ENCODE assay signal across 7 mouse cellular contexts in the genomic region with DNA sequence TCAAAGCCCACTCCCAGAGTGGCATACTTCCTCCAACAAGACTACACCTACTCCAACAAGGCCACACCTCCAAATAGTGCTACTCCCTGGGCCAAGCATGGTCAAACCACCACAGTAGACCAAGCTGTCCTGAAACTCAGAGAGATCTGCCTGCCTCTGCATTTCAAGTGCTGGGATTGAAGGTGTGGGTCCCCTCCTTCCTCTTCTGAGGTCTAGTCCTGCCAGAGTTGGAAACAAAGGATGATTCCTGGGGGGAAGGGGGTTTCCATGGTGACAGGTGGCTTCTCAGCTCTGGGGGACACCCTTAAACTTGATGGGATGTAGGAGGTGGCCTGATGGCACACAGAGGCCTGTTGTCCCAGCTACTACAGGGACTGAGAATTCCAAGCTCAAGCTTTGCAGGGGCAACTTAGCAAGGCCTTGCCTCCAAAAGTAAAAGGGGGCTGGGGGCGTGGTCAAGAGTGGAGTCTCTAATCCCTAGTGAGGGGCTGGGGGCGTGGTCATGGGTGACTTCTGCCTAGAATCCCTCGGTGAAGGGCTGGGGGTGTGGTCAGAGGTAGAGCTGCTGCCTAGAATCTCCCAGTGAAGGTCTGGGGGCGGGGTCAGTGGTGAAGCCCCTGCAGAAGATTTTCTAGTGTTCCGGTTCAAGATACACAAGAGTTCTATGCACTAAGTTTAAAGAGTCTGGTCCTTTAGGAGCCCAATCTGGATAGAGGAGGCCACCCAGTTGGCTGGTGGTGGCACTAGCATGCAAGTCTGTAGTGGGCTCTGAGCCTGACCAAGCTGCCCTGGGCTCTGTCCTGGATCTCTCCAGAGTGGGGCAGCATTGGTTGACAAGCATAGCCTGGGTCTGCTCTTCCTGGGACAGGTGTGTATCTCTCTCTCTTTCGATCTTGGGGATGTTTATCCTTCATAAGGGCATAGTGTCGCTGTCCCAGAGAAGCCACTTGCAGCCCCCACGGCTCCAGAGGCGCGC. TPM values are rescaled to one million over a fixed set of nuclear protein-coding genes. Genes with fewer than 3 reads are reported as not detected.
DNase-seq lines count a peak whose midpoint lies in the region; ATAC-seq and TF ChIP-seq lines count a peak whose summit lies in the region.

A gene (plus strand): TSS at position 481 of the 976 bp plus-strand sequence.

- no peak for ATAC-seq in lung, postnatal 0 days
- no peak for ATAC-seq in forebrain, embryonic 13.5 days
- no peak for ATAC-seq in neural tube, embryonic 12.5 days (ENCODE audit: low FRiP score, low read depth)

- TF ChIP-seq CTCF in lung, postnatal 0 days (IDR thresholded peaks at IDR 0.05) = no peak
- TF ChIP-seq CTCF in bone marrow macrophage, adult 2 months (IDR thresholded peaks at IDR 0.05; ENCODE audit: low read depth, low read length) = no peak

- no peak for TF ChIP-seq EP300 in lung, postnatal 0 days (IDR thresholded peaks at IDR 0.05)

- no peaks in the 10 kb centered on the region for H3K36me3 ChIP-seq in lung, postnatal 0 days (ENCODE audit: insufficient read depth, low read length)
- H3K36me3 ChIP-seq in forebrain, embryonic 13.5 days (ENCODE audit: poor library complexity, severe bottlenecking) = no peaks in the 10 kb centered on the region
- H3K36me3 ChIP-seq in neural tube, embryonic 12.5 days = no peaks in the 10 kb centered on the region

- H3K27ac ChIP-seq in lung, postnatal 0 days (ENCODE audit: low read length) = no peak within 1 kb of the TSS
- no peak within 1 kb of the TSS for H3K27ac ChIP-seq in bone marrow macrophage, adult 2 months (ENCODE audit: insufficient read depth, low read depth, low read length)
- no peak within 1 kb of the TSS; the same call in 1 of the 2 replicates for H3K27ac ChIP-seq in forebrain, embryonic 13.5 days
- no peak within 1 kb of the TSS for H3K27ac ChIP-seq in neural tube, embryonic 12.5 days

- no peaks in the 10 kb centered on the region for H3K9me3 ChIP-seq in lung, postnatal 0 days (ENCODE audit: low read length)
- H3K9me3 ChIP-seq in forebrain, embryonic 13.5 days (replicated peaks) = no peaks in the 10 kb centered on the region
- no peaks in the 10 kb centered on the region for H3K9me3 ChIP-seq in neural tube, embryonic 12.5 days

- H3K27me3 ChIP-seq in lung, postnatal 0 days (replicated peaks; ENCODE audit: insufficient read depth, low read length) = no peaks in the 10 kb centered on the region; the same call in 1 of the 2 replicates
- peaks cover 74% of the 10 kb centered on the region for H3K27me3 ChIP-seq in forebrain, embryonic 13.5 days
- peaks cover 69% of the 10 kb centered on the region for H3K27me3 ChIP-seq in neural tube, embryonic 12.5 days (replicated peaks)

- peaks cover 25% of the 10 kb centered on the region for H3K4me1 ChIP-seq in lung, postnatal 0 days (ENCODE audit: insufficient read depth, low read depth, low read length)
- H3K4me1 ChIP-seq in bone marrow macrophage, adult 2 months (ENCODE audit: control insufficient read depth, insufficient read depth, low read length) = peaks cover 5% of the 10 kb centered on the region; the same call in 1 of the 2 replicates
- H3K4me1 ChIP-seq in forebrain, embryonic 13.5 days = peaks cover 54% of the 10 kb centered on the region
- H3K4me1 ChIP-seq in neural tube, embryonic 12.5 days = peaks cover 49% of the 10 kb centered on the region

- peak; percentile 16 for DNase-seq in lung, postnatal 0 days (ENCODE audit: low spot score)
- DNase-seq in lung, postnatal 4 days = no peak
- DNase-seq in left cerebral cortex, adult 8-10 months (ENCODE audit: low spot score in 2 of 2) = no peak
- DNase-seq in MN1 (ENCODE audit: low spot score) = no peak

- H3K4me3 ChIP-seq in lung, postnatal 0 days (ENCODE audit: low read depth, low read length) = peak within 1 kb of the TSS; percentile 57
- peak within 1 kb of the TSS; percentile 61 for H3K4me3 ChIP-seq in bone marrow macrophage, adult 2 months (ENCODE audit: insufficient read depth, low read length)
- H3K4me3 ChIP-seq in forebrain, embryonic 13.5 days = peak within 1 kb of the TSS; percentile 61
- H3K4me3 ChIP-seq in neural tube, embryonic 12.5 days = peak within 1 kb of the TSS; percentile 47

- TF ChIP-seq POLR2A in bone marrow macrophage, adult 2 months (IDR thresholded peaks at IDR 0.05; ENCODE audit: borderline replicate concordance, low read depth, low read length) = no peak

- peak within 1 kb of the TSS; percentile 90 for H3K4me2 ChIP-seq in lung, postnatal 0 days (replicated peaks; ENCODE audit: low read depth, low read length)
- H3K4me2 ChIP-seq in forebrain, embryonic 13.5 days = peak within 1 kb of the TSS; percentile 81
- H3K4me2 ChIP-seq in neural tube, embryonic 12.5 days (replicated peaks) = peak within 1 kb of the TSS; percentile 79

- H3K9ac ChIP-seq in lung, postnatal 0 days (replicated peaks; ENCODE audit: low read depth) = peak within 1 kb of the TSS; percentile 52
- peak within 1 kb of the TSS; percentile 73 for H3K9ac ChIP-seq in forebrain, embryonic 13.5 days
- H3K9ac ChIP-seq in neural tube, embryonic 12.5 days = peak within 1 kb of the TSS; percentile 66

- 22% methylated on average over 10 of the region's 10 CpGs for WGBS in lung, postnatal 0 days
- WGBS in forebrain, embryonic 13.5 days = 15% methylated on average over 10 of the region's 10 CpGs
- 27% methylated on average over 10 of the region's 10 CpGs for WGBS in neural tube, embryonic 12.5 days

RNA-seq across cellular contexts. Expression of the gene that starts here (rescaled TPM):
- 29.9 and 37.0 TPM in 2 replicates for polyA plus RNA-seq in lung, postnatal 0 days (2015; fragmentation: Nextera tagmentation; extraction: Ambion mirVana)
- polyA plus RNA-seq in bone marrow macrophage, adult 2 months (2012; ENCODE audit: insufficient read depth, insufficient read length, missing spikeins) = 17.9 and 24.5 TPM in 2 replicates
- polyA plus RNA-seq in forebrain, embryonic 13.5 days (2015; fragmentation: Nextera tagmentation; extraction: Ambion mirVana) = 15.1 and 17.7 TPM in 2 replicates
- total RNA-seq in left cerebral cortex, adult 8-10 months (2022) = 10 to 100 TPM; 36.2 to 42.3 (median 39.2) TPM
- 18.1 and 19.6 TPM in 2 replicates for polyA plus RNA-seq in neural tube, embryonic 12.5 days (2016; fragmentation: Nextera tagmentation; extraction: Ambion mirVana)
